Mouse (Mus musculus) forebrain, embryonic 11.5 days (tissue): Measurements from ENCODE around the gene Trpd52l3. TPM values are rescaled to one million over a fixed set of nuclear protein-coding genes. Genes with fewer than 3 reads are reported as not detected.

ENCODE experiments used
- ATAC-seq: fragments of 200-750 bp; cut with Nextera tagmentation; replicated peaks from 2 replicates; pipeline ENCODE4 v1.8.0; 2017; ENCODE audit warnings: moderate TSS enrichment; ENCODE audit not compliant: low FRiP score
- DNase-seq: peaks from one replicate; pipeline ENCODE4 v3.0.0-alpha.2; 2017; ENCODE audit warnings: low spot score
- H3K27ac ChIP-seq: fragments of 300-500 bp; sonication (generic); 2 replicates; pipeline ENCODE4 v1.5.1; 2014; ENCODE audit warnings: low read depth, low read length
- H3K27me3 ChIP-seq: fragments of 300-500 bp; sonication (generic); 2 replicates; pipeline ENCODE4 v1.6.1; 2014; ENCODE audit warnings: mild to moderate bottlenecking, low read length, mixed read lengths; ENCODE audit not compliant: control insufficient read depth, insufficient read depth
- H3K36me3 ChIP-seq: fragments of 300-500 bp; sonication (generic); 2 replicates; pipeline ENCODE4 v1.6.1; 2014; ENCODE audit warnings: mild to moderate bottlenecking, low read length, moderate library complexity, mixed read lengths; ENCODE audit not compliant: control insufficient read depth, insufficient read depth
- H3K4me1 ChIP-seq: fragments of 300-500 bp; sonication (generic); replicated peaks from 2 replicates; pipeline ENCODE4 v1.6.1; 2014; ENCODE audit warnings: low read length, mixed read lengths; ENCODE audit not compliant: control insufficient read depth, insufficient read depth
- H3K4me2 ChIP-seq: fragments of 300-500 bp; sonication (generic); 2 replicates; pipeline ENCODE4 v1.6.1; 2014; ENCODE audit warnings: low read depth, mild to moderate bottlenecking, low read length, moderate library complexity, mixed read lengths; ENCODE audit not compliant: severe bottlenecking
- H3K4me3 ChIP-seq: fragments of 300-500 bp; sonication (generic); 2 replicates; pipeline ENCODE4 v1.5.1; 2014; ENCODE audit warnings: low read depth, low read length
- H3K9ac ChIP-seq: fragments of 300-500 bp; sonication (generic); 2 replicates; pipeline ENCODE4 v1.6.1; 2014; ENCODE audit warnings: low read length
- H3K9me3 ChIP-seq: fragments of 300-500 bp; sonication (generic); 2 replicates; pipeline ENCODE4 v1.6.1; 2016; ENCODE audit warnings: low read length, mixed read lengths; ENCODE audit not compliant: control insufficient read depth
- WGBS: fragments of 180-500 bp; shearing (Covaris S2); extraction: QIAGEN DNeasy Blood & Tissue Kit; methylation state at CpG from one replicate; pipeline ENCODE4 v1.1.7; 2014; 5-methylcytosine and 5-hydroxymethylcytosine counted together
- polyA plus RNA-seq: library from polyadenylated mRNA; unstranded; fragments of >200 nt; fragmentation: Nextera tagmentation; extraction: Ambion mirVana; gene quantifications from 2 replicates; pipeline ENCODE4 v1.2.1, GENCODE M21; 2014

The Trpd52l3 gene
- polyA plus RNA-seq, 1 experiment from 2014 or later, result not detected

DNA sequence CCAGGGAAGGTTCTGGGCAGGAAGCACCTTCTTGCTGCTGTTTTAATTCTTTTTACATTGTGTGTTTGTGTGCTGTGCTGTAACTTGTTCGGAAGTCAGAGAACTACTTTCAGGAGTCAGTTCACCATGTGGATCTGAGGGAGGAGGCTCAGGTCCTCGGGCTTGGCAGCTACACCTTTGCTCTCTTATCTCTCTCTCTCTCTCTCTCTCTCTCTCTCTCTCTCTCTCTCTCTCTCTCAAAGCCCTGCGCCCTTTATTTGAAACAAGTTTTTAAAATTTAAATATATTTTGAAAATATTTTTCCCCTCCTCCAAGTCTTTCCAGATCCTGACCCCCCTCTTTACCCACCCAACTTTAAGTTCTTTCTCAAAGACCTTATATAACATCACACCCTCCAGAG lies 31.8 kb downstream of the Trpd52l3 start:
- Histone ChIP-seq H3K27me3 (no peaks in the 10 kb centered on the region), H3K4me3 (no peak overlapping the region), H3K36me3 (no peaks in the 10 kb centered on the region), H3K9ac (no peak overlapping the region), H3K27ac (no peak overlapping the region), H3K4me1 (peaks cover 7% of the 10 kb centered on the region; the same call in 1 of the 2 replicates), H3K9me3 (no peaks in the 10 kb centered on the region), H3K4me2 (no peak overlapping the region)
- no peak for DNase-seq
- WGBS, result 70% methylated on average over 3 of the region's 3 CpGs
- ATAC-seq, result no peak

DNA sequence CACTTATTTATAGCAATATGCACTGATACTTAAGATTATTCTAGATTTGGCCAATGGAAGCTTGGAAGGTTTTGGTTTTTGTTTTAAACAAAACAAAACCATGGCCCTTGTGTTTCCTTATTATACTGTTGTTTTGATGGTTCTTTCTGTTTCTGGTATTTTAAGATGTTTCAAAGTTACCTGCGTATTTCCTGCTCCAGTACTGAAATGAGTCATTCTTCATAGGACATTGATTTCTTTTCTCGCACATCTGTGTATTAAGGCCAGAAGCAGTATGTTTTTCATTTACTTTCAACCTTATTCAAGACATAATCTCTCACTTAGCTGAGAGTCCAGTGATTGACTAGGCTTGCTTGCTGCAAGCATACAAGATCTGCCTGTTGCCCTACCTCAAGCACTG lies 40.1 kb downstream of the Trpd52l3 start:
- Histone ChIP-seq H3K9me3 (no peaks in the 10 kb centered on the region; the same call in 1 of the 2 replicates), H3K36me3 (peaks cover 13% of the 10 kb centered on the region), H3K9ac (no peak overlapping the region), H3K27ac (no peak overlapping the region), H3K4me2 (no peak overlapping the region), H3K4me1 (no peaks in the 10 kb centered on the region), H3K27me3 (no peaks in the 10 kb centered on the region), H3K4me3 (no peak overlapping the region)
- no peak for ATAC-seq
- WGBS, result 96% methylated on average over 2 of the region's 2 CpGs
- DNase-seq, result no peak

DNA sequence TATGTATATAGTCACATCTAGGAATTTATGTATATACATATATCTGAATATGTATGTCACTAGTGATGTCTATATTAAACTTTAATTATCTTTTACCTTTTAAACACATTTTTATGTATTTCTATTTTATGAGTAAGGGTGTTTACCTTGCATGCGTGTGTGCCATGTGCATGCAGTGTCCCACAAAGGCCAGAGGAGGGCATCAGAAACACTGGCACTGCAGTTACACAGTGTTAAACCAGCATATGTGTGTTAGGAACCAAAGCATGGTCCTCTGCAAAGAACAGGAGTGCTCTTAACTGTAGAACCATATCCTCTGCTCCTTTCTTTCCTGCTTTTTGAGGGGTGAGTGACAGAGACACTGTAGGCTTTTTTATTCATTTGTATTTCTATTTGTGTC lies 41.0 kb downstream of the Trpd52l3 start:
- no peaks in the 10 kb centered on the region for H3K27me3 ChIP-seq
- peaks cover 13% of the 10 kb centered on the region for H3K36me3 ChIP-seq
- H3K27ac ChIP-seq, result no peak overlapping the region
- 93% methylated on average over 1 of the region's 1 CpGs for WGBS
- H3K9ac ChIP-seq, result no peak overlapping the region
- no peaks in the 10 kb centered on the region; the same call in 1 of the 2 replicates for H3K9me3 ChIP-seq
- H3K4me3 ChIP-seq, result no peak overlapping the region
- no peak for ATAC-seq
- no peak overlapping the region for H3K4me2 ChIP-seq
- no peak for DNase-seq
- H3K4me1 ChIP-seq, result no peaks in the 10 kb centered on the region

DNA sequence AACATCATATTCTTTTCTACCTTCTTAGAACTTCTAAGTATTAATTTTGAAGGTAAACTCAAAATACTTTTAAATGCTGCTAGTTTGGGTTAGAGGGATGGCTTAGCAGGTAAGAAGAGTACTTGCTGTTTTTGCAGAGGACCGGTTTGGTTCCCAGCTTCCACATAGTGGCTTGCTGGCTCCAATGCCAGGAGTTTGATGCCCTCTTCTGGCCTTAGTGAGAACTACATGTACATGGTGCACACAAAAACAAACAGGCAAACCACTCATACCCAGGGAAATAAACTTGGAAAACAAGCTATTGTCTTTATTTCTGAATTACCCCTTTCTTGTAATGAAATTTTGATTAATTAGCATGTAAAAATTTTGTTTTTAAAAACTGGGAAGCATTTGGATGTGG lies 42.3 kb downstream of the Trpd52l3 start:
- Histone ChIP-seq H3K9ac (no peak overlapping the region), H3K4me2 (no peak overlapping the region), H3K9me3 (no peaks in the 10 kb centered on the region; the same call in 1 of the 2 replicates), H3K4me1 (no peaks in the 10 kb centered on the region), H3K4me3 (no peak overlapping the region), H3K36me3 (peaks cover 13% of the 10 kb centered on the region), H3K27ac (no peak overlapping the region), H3K27me3 (no peaks in the 10 kb centered on the region)
- no peak for DNase-seq
- no peak for ATAC-seq
- WGBS, result 58% methylated on average over 1 of the region's 1 CpGs

DNA sequence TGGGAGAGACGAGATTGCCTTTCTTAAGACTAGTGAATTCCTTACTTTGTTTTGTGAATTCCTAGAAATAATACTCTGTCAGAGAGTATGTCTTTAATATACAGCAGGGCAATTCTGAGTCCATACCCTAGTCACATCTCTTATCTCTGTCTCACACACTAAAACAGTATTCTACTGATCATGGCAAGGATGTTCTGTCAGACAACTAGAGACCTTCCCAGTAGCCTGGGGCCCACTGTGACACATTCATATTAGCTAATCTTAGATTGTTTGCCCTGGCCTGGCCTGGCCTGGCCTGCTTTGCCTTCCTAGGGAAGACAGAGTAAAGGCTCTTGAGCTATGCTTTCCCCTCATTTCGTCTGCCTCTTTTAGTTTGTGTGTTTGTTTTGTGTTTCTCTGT lies 47.0 kb downstream of the Trpd52l3 start:
- Histone ChIP-seq H3K36me3 (peaks cover 2% of the 10 kb centered on the region), H3K27ac (no peak overlapping the region), H3K27me3 (no peaks in the 10 kb centered on the region), H3K4me2 (no peak overlapping the region), H3K9ac (no peak overlapping the region), H3K4me3 (no peak overlapping the region), H3K9me3 (no peaks in the 10 kb centered on the region; the same call in 1 of the 2 replicates), H3K4me1 (no peaks in the 10 kb centered on the region)
- 95% methylated on average over 2 of the region's 2 CpGs for WGBS
- no peak for ATAC-seq
- DNase-seq, result no peak

DNA sequence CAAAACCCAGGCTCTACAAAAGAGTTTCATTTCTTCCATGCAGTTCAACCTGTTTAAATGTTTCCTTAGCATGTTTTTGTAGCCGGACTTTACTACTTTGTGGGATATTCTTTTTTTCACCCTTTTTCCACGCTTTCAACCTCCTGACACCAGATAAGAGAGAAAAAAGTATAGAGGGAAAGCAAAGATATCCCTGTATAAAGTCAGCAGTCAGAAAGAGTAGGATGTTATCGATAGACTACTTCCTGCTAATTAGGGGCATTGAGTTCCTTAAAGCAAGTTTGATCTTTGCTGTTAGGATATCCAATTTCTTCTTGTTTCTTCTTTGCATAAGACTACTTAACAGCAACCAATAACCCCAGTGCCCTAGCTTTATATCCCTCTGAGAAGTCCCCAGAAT lies 47.9 kb downstream of the Trpd52l3 start:
- ATAC-seq, result no peak
- no peak overlapping the region for H3K4me2 ChIP-seq
- H3K27ac ChIP-seq, result no peak overlapping the region
- H3K4me1 ChIP-seq, result no peaks in the 10 kb centered on the region
- H3K9me3 ChIP-seq, result no peaks in the 10 kb centered on the region
- H3K4me3 ChIP-seq, result no peak overlapping the region
- peaks cover 1% of the 10 kb centered on the region; the same call in 1 of the 2 replicates for H3K36me3 ChIP-seq
- no peaks in the 10 kb centered on the region for H3K27me3 ChIP-seq
- 86% methylated on average over 3 of the region's 3 CpGs for WGBS
- no peak overlapping the region for H3K9ac ChIP-seq
- DNase-seq, result no peak

DNA sequence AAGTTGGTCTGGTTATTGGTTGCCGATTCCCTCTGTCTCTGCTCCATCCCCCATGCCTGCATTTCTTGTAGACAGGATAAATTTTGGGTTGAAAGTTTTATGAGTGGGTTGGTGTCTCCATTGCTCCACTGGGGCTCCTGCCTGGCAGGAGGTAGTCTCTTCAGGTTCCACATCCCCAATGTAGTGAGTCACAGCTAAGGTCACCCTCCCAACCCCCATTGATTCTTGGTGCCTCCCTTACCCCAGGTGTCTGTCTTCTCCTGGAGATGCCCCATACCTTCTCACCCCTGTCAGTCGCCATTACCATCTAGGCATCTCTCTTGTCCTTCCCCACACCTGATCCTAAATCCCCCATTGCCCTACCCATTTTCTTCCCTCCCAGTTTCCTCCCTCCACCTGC lies 50.6 kb downstream of the Trpd52l3 start:
- Histone ChIP-seq H3K27me3 (no peaks in the 10 kb centered on the region), H3K36me3 (no peaks in the 10 kb centered on the region; the same call in 1 of the 2 replicates), H3K27ac (no peak overlapping the region), H3K4me1 (no peaks in the 10 kb centered on the region), H3K4me3 (no peak overlapping the region), H3K9me3 (no peaks in the 10 kb centered on the region), H3K4me2 (no peak overlapping the region), H3K9ac (no peak overlapping the region)
- WGBS, result 93% methylated on average over 2 of the region's 2 CpGs
- no peak for ATAC-seq
- DNase-seq, result no peak

Other genes starting within 250 kb of the Trpd52l3 start
- 7.3 and 8.1 TPM in 2 replicates for gene 9930021J03Rik, start 197.8 kb upstream of the Trpd52l3 start, polyA plus RNA-seq
- 29.0 and 32.9 TPM in 2 replicates for gene Ranbp6, start 190.8 kb upstream of the Trpd52l3 start, polyA plus RNA-seq
- gene Il33, start 78.7 kb upstream of the Trpd52l3 start, polyA plus RNA-seq, result 0.40 and 0.53 TPM in 2 replicates
- gene Uhrf2, start 26.7 kb downstream of the Trpd52l3 start, polyA plus RNA-seq, result 87.6 and 92.3 TPM in 2 replicates
- gene Gldc, start 171.6 kb downstream of the Trpd52l3 start, polyA plus RNA-seq, result 50.8 and 52.6 TPM in 2 replicates
- gene Mbl2, start 229.2 kb downstream of the Trpd52l3 start, polyA plus RNA-seq, result not detected in 2 replicates